9 mouse cellular contexts compared by ENCODE assay signal in genomic region chr2:55436261-55437006, GRCm38 (mm10). TPM values are rescaled to one million over a fixed set of nuclear protein-coding genes. Genes with fewer than 3 reads are reported as not detected.
DNase-seq lines count a peak whose midpoint lies in the region; ATAC-seq and TF ChIP-seq lines count a peak whose summit lies in the region.
"Had no signal": no experiment of that assay in that cellular context is flagged by ENCODE, and none has a peak within 500 bp of the region (broad histone marks: within the 10 kb centered on the region; RNA-seq: fewer than 3 reads in every experiment).

No protein-coding gene starts in this region.

- DNase-seq in gastrocnemius, adult 2 months, result peak; percentile 20
- DNase-seq in gastrocnemius, adult 18-20 months (ENCODE audit: low spot score), result no peak
- DNase-seq in cerebellum, adult 11 months, result peak; percentile 60
- peak; percentile 18 to 45 for DNase-seq in frontal cortex, postnatal 14 days (ENCODE audit: low spot score in 2 of 2)
- DNase-seq in mesoderm, embryonic 11.5 days (ENCODE audit: low read depth, low spot score), result peak; percentile 19
- DNase-seq in c-Kit-positive CD71-positive TER-119-positive erythroid progenitor cells, embryonic 14.5 days (ENCODE audit: low spot score), result no peak

- WGBS in intestine, postnatal 0 days, result 0% methylated on average over 21 of the region's 21 CpGs
- 1% methylated on average over 21 of the region's 21 CpGs for WGBS in stomach, embryonic 14.5 days

- H3K36me3 ChIP-seq in intestine, postnatal 0 days (ENCODE audit: control insufficient read depth, insufficient read depth), result no peaks in the 10 kb centered on the region
- no peaks in the 10 kb centered on the region for H3K36me3 ChIP-seq in stomach, embryonic 14.5 days (ENCODE audit: control insufficient read depth, insufficient read depth, low read length)

- peak overlapping the region; percentile 68 for H3K4me2 ChIP-seq in intestine, postnatal 0 days (replicated peaks; ENCODE audit: low read depth)
- H3K4me2 ChIP-seq in stomach, embryonic 14.5 days (replicated peaks; ENCODE audit: low read depth, low read length), result peak overlapping the region; percentile 86

- ATAC-seq in intestine, postnatal 0 days, result peak; percentile 48
- ATAC-seq in stomach, embryonic 14.5 days (ENCODE audit: insufficient number of reproducible peaks, insufficient read depth, low FRiP score, low read depth), result peak; percentile 59; the same call in 1 of the 2 replicates

- H3K4me1 ChIP-seq in intestine, postnatal 0 days (replicated peaks; ENCODE audit: control insufficient read depth, insufficient read depth, low read length), result peaks cover 5% of the 10 kb centered on the region; the same call in 1 of the 2 replicates
- H3K4me1 ChIP-seq in stomach, embryonic 14.5 days (ENCODE audit: control insufficient read depth, insufficient read depth, low read length), result 0 out of 2 replicates have a peak, but pooled peaks cover 9% of the 10 kb centered on the region

- peaks cover 17% of the 10 kb centered on the region for H3K27me3 ChIP-seq in intestine, postnatal 0 days (replicated peaks; ENCODE audit: control insufficient read depth, insufficient read depth, low read length)
- peaks cover 17% of the 10 kb centered on the region for H3K27me3 ChIP-seq in stomach, embryonic 14.5 days (ENCODE audit: control insufficient read depth, insufficient read depth, low read length)

- intact Hi-C loops in gastrocnemius, adult 2 months (cut with DNase I), result no loop called here

- H3K27ac ChIP-seq in gastrocnemius, adult 2 months, result no peak overlapping the region
- no peak overlapping the region for H3K27ac ChIP-seq in intestine, postnatal 0 days (ENCODE audit: low read depth, low read length)
- no peak overlapping the region for H3K27ac ChIP-seq in stomach, embryonic 14.5 days (ENCODE audit: low read length)
- H3K27ac ChIP-seq: liver, embryonic 14.5 days had no signal

- TF ChIP-seq CTCF in gastrocnemius, adult 2 months (IDR thresholded peaks at IDR 0.05), result no peak
- TF ChIP-seq CTCF in intestine, postnatal 0 days (IDR thresholded peaks at IDR 0.05; ENCODE audit: low read depth), result no peak

- H3K9ac ChIP-seq in intestine, postnatal 0 days (ENCODE audit: low read depth, low read length), result no peak overlapping the region
- H3K9ac ChIP-seq in stomach, embryonic 14.5 days (replicated peaks; ENCODE audit: low read depth, low read length), result no peak overlapping the region; the same call in 1 of the 2 replicates
- H3K9ac ChIP-seq: liver, embryonic 14.5 days had no signal

- peak overlapping the region; percentile 67 for H3K4me3 ChIP-seq in gastrocnemius, adult 2 months
- peak overlapping the region; percentile 36 for H3K4me3 ChIP-seq in intestine, postnatal 0 days (ENCODE audit: low read depth, low read length)
- peak overlapping the region; percentile 40 for H3K4me3 ChIP-seq in stomach, embryonic 14.5 days (ENCODE audit: low read depth, low read length)

- no peaks in the 10 kb centered on the region for H3K9me3 ChIP-seq in intestine, postnatal 0 days (ENCODE audit: control insufficient read depth)
- no peaks in the 10 kb centered on the region for H3K9me3 ChIP-seq in stomach, embryonic 14.5 days (ENCODE audit: control insufficient read depth, low read depth, low read length)

RNA-seq across cellular contexts. Expression of gene Kcnj3, which starts 0.7 kb away (rescaled TPM):
- total RNA-seq in gastrocnemius, adult 2 months (2021), result under 1 TPM; 0.15 to 0.25 TPM
- total RNA-seq in gastrocnemius, adult 18-20 months (2021), result under 1 TPM; 0.11 to 0.93 TPM
- polyA plus RNA-seq in intestine, postnatal 0 days (2015; fragmentation: Nextera tagmentation; extraction: Ambion mirVana), result 0.22 and 0.29 TPM in 2 replicates
- 0.28 and 0.43 TPM in 2 replicates for polyA plus RNA-seq in stomach, embryonic 14.5 days (2014; fragmentation: Nextera tagmentation; extraction: Ambion mirVana)

Comparison
In these comparisons a context has a peak if more than half of its experiments do, and no peak if none do; other contexts are left out.
1. DNase-seq: peak in gastrocnemius, adult 2 months (single experiment), cerebellum, adult 11 months (single experiment), frontal cortex, postnatal 14 days (2 of 2) and mesoderm, embryonic 11.5 days (single experiment); none in gastrocnemius, adult 18-20 months (single experiment) and c-Kit-positive CD71-positive TER-119-positive erythroid progenitor cells, embryonic 14.5 days (single experiment).
2. Peak in every context shown above with its lines, with median percentiles within 50 percentile points of each other: H3K4me3 ChIP-seq.